Mouse (Mus musculus) heart, adult 2 months (tissue): Measurements from ENCODE around the gene Adcy9.

Experiments
- CTCF ChIP-seq: fragments of 200-600 bp; IDR thresholded peaks from 2 replicates; pipeline ENCODE4 v1.8.1; 2022; ENCODE audit warnings: antibody characterized with exemption, mild to moderate bottlenecking, moderate library complexity
- EP300 ChIP-seq: fragments of 200-500 bp; IDR thresholded peaks from 2 replicates; pipeline ENCODE4 v1.6.1; 2011; ENCODE audit warnings: low read depth, low read length, control low read depth; ENCODE audit not compliant: insufficient read depth

- no peak for TF ChIP-seq CTCF
- TF ChIP-seq EP300: no peak
These were observed 5.4 kb upstream of the Adcy9 start for GRCm38 (mm10) chr16:4425658-4426234.
